Mouse (Mus musculus): ENCODE data around the gene Olfr615.
"Not testable (repeated sequence)": the region's sequence is repeated elsewhere in the genome, so short reads cannot be mapped to it uniquely, and the experiment has no call there.

Olfr615 gene

GRCm38 (mm10) chr7:103555779-103556178, at the start of gene Olfr615:
Gene Olfr615 (plus strand): TSS chr7:103556079.
- no peak for DNase-seq (ENCODE audit: low read depth, low spot score)

GRCm38 (mm10) chr7:103512022-103512421, 43.9 kb upstream of the Olfr615 start, which contains the start of gene Olfr610:
Gene Olfr610 (minus strand): TSS chr7:103512122.
- DNase-seq (ENCODE audit: low read depth, low spot score), result no peak

- not testable (repeated sequence) for DNase-seq (ENCODE audit: low read depth, low spot score)
These were observed 35.1 kb upstream of the Olfr615 start, which contains the start of gene Olfr611 for GRCm38 (mm10) chr7:103520746-103521145. Gene Olfr611 (minus strand): TSS chr7:103520846.

GRCm38 (mm10) chr7:103542617-103543016, 13.3 kb upstream of the Olfr615 start, which contains the start of gene Olfr612:
Gene Olfr612 (minus strand): TSS chr7:103542717.
- DNase-seq (ENCODE audit: low read depth, low spot score), result not testable (repeated sequence)

GRCm38 (mm10) chr7:103547774-103548173, 8.1 kb upstream of the Olfr615 start, which contains the start of gene Olfr613:
Gene Olfr613 (plus strand): TSS chr7:103548074.
- no peak for DNase-seq (ENCODE audit: low read depth, low spot score)

GRCm38 (mm10) chr7:103569043-103569442, 13.2 kb downstream of the Olfr615 start, which contains the start of gene Olfr616:
Gene Olfr616 (minus strand): TSS chr7:103569143.
- DNase-seq (ENCODE audit: low read depth, low spot score), result no peak

GRCm38 (mm10) chr7:103572761-103573160, 16.9 kb downstream of the Olfr615 start, which contains the start of gene Olfr617:
Gene Olfr617 (plus strand): TSS chr7:103573061.
- no peak for DNase-seq (ENCODE audit: low read depth, low spot score)

GRCm38 (mm10) chr7:103589803-103590202, 33.9 kb downstream of the Olfr615 start, which contains the start of gene Olfr618:
Gene Olfr618 (plus strand): TSS chr7:103590103.
- no peak for DNase-seq (ENCODE audit: low read depth, low spot score)

GRCm38 (mm10) chr7:103600275-103600674, 44.4 kb downstream of the Olfr615 start, which contains the start of gene Olfr619:
Gene Olfr619 (plus strand): TSS chr7:103600575.
- no peak for DNase-seq (ENCODE audit: low read depth, low spot score)

- DNase-seq (ENCODE audit: low read depth, low spot score), result no peak
These were observed 51.5 kb downstream of the Olfr615 start for GRCm38 (mm10) chr7:103607425-103607824.

GRCm38 (mm10) chr7:103612434-103612833, 56.6 kb downstream of the Olfr615 start, which contains the start of gene Olfr620:
Gene Olfr620 (minus strand): TSS chr7:103612534.
- no peak for DNase-seq (ENCODE audit: low read depth, low spot score)

Measured in retina, postnatal 7 days (tissue).